Mouse (Mus musculus): ENCODE measurements around the gene Fcgr2b.

DNA sequence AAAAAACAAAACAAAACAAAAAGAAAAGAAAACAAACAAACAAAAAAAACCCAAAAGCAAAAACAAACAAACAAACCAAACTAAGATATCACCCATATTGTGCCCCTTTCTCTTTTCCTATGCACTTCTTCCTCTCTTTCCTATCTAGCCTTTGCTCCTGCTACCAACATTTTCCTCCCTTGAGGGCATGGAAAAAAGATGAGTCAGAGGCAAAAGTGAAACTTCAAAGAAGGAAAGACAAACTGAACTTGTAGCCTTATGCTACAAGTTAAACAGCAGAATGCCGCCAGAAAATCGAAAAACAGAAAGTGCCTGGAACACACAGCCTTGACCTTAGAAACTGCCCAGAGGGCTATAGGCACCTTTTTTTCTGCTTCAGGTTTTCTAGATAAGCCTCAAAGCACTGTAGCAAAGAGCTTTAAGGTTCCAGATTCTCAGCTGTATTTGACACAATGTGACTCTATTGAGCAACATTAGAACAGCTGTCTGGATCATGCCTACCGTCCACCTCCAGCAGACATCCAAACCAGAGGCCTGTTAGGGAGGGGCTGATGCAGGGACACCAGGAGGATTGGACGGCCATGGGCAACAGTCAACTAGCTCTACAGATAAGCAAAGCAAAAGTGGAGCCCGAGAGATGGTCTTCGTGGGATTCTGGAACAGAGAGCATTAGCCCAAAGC, 40.5 kb upstream of the Fcgr2b start:
- TF ChIP-seq POLR2A (IDR thresholded peaks at IDR 0.05; ENCODE audit: borderline replicate concordance, extremely low read depth, low read depth, low read length) (no peak), CTCF (IDR thresholded peaks at IDR 0.05; ENCODE audit: insufficient read depth, low read length) (no peak)
